Mouse (Mus musculus): ENCODE data around the gene Pakap.

DNA sequence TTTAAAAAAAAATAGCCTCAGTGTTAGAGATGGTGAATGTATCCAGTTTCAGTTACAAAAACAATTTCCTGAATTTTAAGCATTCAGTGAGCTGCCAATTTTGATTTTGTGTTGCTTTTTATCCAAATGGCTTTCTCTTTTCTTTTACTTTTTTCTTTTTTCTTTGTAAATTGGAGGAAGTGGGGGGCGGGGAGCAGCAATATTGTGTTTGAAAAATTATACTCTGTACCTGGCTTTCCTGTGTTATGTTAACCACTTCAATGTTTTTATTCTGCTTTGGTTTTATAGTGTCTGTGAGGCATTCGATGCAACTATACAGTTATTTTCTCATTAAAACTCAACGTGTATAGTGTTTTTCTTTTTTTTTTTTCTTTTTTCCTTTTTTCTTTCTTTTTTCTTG lies 328.7 kb downstream of the Pakap start:
- TF ChIP-seq CTCF (IDR thresholded peaks at IDR 0.05; ENCODE audit: low read depth): no peak
- TF ChIP-seq EP300 (IDR thresholded peaks at IDR 0.05; ENCODE audit: low read depth): no peak

All from liver, embryonic 14.5 days (tissue).